Mouse (Mus musculus) MN1 (cell line): ENCODE data around the gene Wrap53.
A peak's percentile ranks its signal among the peaks of the same experiment; 100 is the strongest.
"Not testable (repeated sequence)": the region's sequence is repeated elsewhere in the genome, so short reads cannot be mapped to it uniquely, and the experiment has no call there.

Source experiments
- DNase-seq: peaks from one replicate; pipeline ENCODE4 v3.0.0-alpha.2; 2016; ENCODE audit warnings: low spot score

Wrap53 gene

GRCm38 (mm10) chr11:69564391-69564790 is 15.7 kb downstream of the Wrap53 start:
- no peak for DNase-seq

GRCm38 (mm10) chr11:69563373-69563772 is 16.7 kb downstream of the Wrap53 start:
- no peak for DNase-seq

- no peak for DNase-seq
These were observed 18.9 kb downstream of the Wrap53 start for GRCm38 (mm10) chr11:69560896-69561854.

GRCm38 (mm10) chr11:69559851-69560765 is 19.9 kb downstream of the Wrap53 start, which contains the start of gene Efnb3:
Efnb3 (minus strand) TSS chr11:69560205.
- no peak for DNase-seq

- no peak for DNase-seq
These were observed 20.9 kb downstream of the Wrap53 start for GRCm38 (mm10) chr11:69559183-69559582.

DNA sequence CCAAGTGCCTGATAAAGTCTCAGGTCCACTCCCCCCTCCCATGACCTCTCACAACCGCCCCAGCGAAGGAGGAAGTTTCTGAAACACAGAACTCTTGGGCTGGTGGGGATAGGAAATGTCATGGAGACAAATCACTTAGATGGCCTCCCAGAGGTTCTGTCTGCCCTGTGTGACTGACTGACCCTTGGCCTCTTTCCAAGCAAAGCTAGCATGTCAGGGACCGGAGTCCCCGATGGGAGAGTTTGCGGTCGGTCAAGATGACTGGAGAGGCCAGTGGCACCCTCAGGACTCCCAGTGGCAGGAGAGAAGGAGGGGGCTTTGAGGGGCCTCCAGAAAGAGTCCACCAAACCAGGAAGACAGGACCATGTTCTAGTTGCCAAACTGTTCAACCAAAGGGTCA is 21.3 kb downstream of the Wrap53 start:
- no peak for DNase-seq

DNA sequence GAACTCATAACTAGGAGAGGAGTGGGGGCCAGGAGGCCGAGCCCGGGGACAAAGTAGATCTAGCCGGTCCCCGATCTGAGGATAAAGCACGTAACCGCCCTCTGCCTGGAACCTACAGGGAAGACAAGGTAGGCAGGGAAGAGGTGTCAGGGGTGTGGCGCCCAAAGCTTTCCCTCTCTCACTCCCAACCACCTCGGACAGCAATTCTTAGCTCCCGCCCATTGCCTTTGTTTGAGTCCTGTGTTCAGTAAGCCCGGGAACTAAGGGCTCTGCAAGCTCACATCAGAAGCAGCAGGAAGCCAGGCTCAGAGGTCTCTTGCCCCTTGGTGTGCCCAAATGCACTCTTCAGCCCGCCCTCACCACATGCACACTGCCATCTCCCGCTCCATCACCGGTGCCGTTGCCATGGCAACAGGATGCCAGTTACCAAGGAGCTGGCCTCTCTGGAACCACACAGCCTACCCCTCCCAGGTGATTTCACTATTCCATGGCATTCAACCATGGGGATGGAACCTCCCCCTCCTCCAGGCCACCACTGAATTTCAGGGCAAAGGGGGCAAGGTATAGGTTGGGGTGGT is 22.6 kb downstream of the Wrap53 start:
- DNase-seq, result peak; percentile 40

GRCm38 (mm10) chr11:69554539-69555140 is 25.4 kb downstream of the Wrap53 start:
- DNase-seq, result no peak

DNA sequence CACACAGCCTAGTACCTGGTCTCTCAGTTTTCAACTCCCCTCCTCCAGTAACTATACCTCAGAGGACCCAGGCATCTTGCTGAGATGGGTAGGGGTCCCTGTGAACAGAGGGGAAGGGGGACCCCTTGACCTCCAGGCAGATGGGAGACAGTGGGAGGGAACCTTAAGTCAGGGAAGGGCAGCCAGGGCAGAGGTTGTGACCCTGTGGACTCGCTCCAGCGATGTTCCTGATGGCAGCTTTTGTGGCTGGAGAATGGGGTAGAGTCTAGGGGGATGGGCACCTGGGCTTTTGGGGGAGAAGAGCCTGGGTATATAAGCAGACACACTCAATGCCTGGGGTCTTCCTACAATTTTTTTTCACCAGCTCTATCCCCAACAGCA is 26.7 kb downstream of the Wrap53 start:
- DNase-seq, result no peak

DNA sequence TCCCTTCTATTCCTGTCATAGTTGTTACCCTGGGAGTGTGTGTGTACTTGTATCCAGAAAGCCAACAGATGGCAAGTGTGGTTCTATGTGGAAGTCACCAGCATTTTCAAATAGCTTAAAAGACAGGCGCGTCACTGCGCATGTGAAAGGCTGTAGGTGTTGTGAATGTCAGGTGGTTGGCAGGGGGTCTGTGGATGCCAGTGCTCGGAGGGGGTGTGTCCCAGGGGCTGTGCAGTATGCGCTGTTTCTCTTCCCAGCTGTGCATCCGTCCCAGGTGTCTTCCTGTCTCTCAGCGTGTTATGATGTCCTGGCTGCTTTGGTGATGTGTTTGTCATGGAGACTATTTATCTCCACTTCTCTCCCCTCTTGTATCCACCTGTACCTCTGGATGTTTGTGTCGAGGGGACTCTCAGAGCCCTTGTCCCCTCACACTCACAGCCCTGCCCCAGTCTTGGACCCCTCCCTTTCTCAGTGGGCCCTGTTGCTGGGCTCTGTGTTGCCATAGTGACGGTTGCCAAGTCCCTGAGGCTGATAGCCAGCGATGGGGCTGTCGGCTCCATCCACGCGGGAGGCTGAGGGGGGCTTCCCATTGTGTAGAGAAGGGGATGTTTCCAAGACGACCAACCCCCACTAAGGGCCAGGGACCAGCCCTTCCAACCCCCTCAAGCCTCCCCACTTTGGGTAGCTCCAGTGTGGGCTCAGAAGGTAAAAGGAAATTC is 27.3 kb downstream of the Wrap53 start:
- no peak for DNase-seq

GRCm38 (mm10) chr11:69551310-69551709 is 28.7 kb downstream of the Wrap53 start:
- no peak for DNase-seq

- no peak for DNase-seq
These were observed 30.9 kb downstream of the Wrap53 start, which contains the start of gene Dnah2 for GRCm38 (mm10) chr11:69549060-69549656. Dnah2 (minus strand) TSS chr11:69549110.

GRCm38 (mm10) chr11:69547071-69547470 is 33.0 kb downstream of the Wrap53 start:
- peak; percentile 56 for DNase-seq

DNA sequence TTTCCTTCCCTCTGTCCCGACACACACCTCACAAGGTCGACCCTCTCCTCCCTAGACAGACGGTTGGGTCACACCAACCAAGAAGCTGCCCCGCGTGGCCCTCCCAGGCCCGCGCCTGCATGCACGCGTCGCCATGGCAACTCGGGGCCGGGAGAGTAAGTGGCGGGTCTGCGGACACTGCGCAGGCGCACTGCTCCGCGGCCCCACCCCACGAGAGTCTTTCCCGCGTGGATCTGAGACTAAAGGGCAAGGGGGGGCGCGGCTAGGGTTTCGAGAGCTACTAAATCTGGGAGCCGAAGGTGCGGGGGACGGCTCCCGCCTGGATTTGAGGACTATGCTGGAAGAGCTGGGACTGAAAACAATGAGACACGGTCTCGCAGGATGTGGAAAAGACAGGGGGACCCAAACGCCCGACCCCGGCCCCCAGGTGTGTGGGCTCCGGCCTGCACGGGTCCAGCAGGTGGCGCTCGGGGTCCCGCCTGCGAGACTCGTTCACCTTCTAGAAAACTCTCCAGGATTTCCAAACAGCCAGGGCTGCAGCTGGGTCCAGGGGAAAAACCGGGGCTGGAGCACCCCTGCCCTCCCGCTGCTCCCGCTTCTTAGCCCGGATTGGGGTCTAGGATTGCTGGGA is 33.5 kb downstream of the Wrap53 start:
- peak; percentile 83 for DNase-seq

DNA sequence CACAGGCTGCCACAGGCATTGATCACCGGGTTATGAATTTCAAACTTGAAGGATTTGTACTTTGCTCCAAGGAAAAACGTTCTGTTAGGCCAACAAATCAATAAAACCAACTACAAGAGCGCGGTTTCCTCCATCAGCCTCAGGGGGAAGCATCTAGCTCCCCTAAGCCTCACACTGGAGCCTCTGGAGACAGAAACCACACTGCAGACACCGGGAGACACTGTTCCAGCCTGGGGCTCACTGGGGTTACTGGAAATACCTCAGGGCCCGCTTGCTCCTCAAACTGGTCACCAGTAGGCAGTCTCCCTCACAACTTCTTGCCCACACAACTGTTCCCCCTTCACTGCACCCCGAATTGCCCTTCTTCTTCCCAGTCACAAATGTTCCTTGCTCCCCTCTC is 34.1 kb downstream of the Wrap53 start:
- DNase-seq, result peak; percentile 62

- DNase-seq, result no peak
These were observed 36.5 kb downstream of the Wrap53 start for GRCm38 (mm10) chr11:69543598-69543997.

- DNase-seq, result not testable (repeated sequence)
These were observed 38.3 kb downstream of the Wrap53 start for GRCm38 (mm10) chr11:69541741-69542140.

DNA sequence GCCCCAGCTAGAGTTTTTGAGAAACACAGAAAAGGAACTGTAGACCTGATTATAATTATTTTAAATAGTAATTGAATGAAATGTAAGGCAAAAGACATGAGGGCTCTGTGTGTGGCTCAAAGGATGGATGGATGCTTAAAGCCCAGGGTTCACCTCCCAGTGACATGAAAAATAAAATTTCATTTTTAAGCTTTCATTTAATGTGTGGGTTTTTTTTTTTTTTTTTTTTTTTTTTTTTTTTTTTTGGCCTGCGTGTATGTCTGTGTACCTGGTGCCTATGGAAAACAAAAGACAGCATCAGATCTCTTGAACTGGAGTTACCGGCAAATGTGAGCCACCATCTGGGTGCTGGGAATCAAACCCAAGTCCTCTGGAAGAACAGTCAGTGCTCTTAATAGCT is 39.4 kb downstream of the Wrap53 start:
- no peak for DNase-seq

DNA sequence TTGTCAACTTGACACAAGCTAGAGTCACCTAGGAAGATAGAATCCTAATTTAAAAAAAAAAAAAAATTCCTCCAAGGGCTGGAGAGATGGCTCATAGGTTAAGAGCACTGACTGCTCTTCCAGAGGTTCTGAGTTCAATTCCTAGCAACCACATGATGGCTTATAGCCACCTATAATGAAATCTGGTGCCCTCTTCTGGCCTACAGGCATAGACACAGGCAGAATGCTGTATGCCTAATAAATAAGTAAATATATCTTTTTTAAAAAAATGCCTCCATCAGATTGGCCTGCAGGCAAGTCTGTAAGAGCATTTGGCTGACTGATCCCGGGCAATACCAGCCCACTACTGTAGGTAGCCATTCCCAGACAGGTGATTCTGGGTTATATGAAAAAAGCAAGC is 45.1 kb downstream of the Wrap53 start:
- DNase-seq, result no peak

GRCm38 (mm10) chr11:69532480-69533150 is 47.4 kb downstream of the Wrap53 start:
- no peak for DNase-seq
